Mouse (Mus musculus) hindbrain, embryonic 10.5 days (tissue): ENCODE data around the gene Myh9. TPM values are rescaled to one million over a fixed set of nuclear protein-coding genes. Genes with fewer than 3 reads are reported as not detected.
"Not testable (repeated sequence)": the region's sequence is repeated elsewhere in the genome, so short reads cannot be mapped to it uniquely, and the experiment has no call there.

ENCODE experiments used
- DNase-seq: peaks from one replicate; pipeline ENCODE4 v3.0.0-alpha.2; 2017; ENCODE audit warnings: low spot score
- H3K27ac ChIP-seq: fragments of 300-500 bp; sonication (generic); 2 replicates; pipeline ENCODE4 v1.5.1; 2016; ENCODE audit warnings: mild to moderate bottlenecking, moderate library complexity
- H3K27me3 ChIP-seq: fragments of 300-500 bp; sonication (generic); 2 replicates; pipeline ENCODE4 v1.6.1; 2016; ENCODE audit warnings: mild to moderate bottlenecking; ENCODE audit not compliant: poor library complexity, insufficient read depth, severe bottlenecking
- H3K36me3 ChIP-seq: fragments of 300-500 bp; sonication (generic); 2 replicates; pipeline ENCODE4 v1.6.1; 2016; ENCODE audit warnings: mild to moderate bottlenecking, moderate library complexity
- H3K4me1 ChIP-seq: fragments of 300-500 bp; sonication (generic); replicated peaks from 2 replicates; pipeline ENCODE4 v1.6.1; 2016; ENCODE audit warnings: mild to moderate bottlenecking
- H3K4me3 ChIP-seq: fragments of 300-500 bp; sonication (generic); 2 replicates; pipeline ENCODE4 v1.5.1; 2016; ENCODE audit warnings: mild to moderate bottlenecking, moderate library complexity
- H3K9me3 ChIP-seq: fragments of 300-500 bp; sonication (generic); 2 replicates; pipeline ENCODE4 v1.6.1; 2016; ENCODE audit warnings: mild to moderate bottlenecking, moderate library complexity
- WGBS: fragments of 180-500 bp; shearing (Covaris S2); methylation state at CpG from one replicate; pipeline ENCODE4 v1.1.7; 2016; 5-methylcytosine and 5-hydroxymethylcytosine counted together
- polyA plus RNA-seq: library from polyadenylated mRNA; unstranded; fragments of >200 nt; fragmentation: Nextera tagmentation; extraction: Ambion mirVana; gene quantifications from 2 replicates; pipeline ENCODE4 v1.2.1, GENCODE M21; 2016

Gene Myh9
- polyA plus RNA-seq, 1 experiment from 2014 or later = 32.7 TPM

GRCm38 (mm10) chr15:77880738-77881137 is 38.8 kb upstream of the Myh9 start:
- Histone ChIP-seq H3K27me3 (no peaks in the 10 kb centered on the region), H3K27ac (no peak overlapping the region), H3K36me3 (no peaks in the 10 kb centered on the region), H3K4me3 (no peak overlapping the region), H3K4me1 (peaks cover 23% of the 10 kb centered on the region), H3K9me3 (no peaks in the 10 kb centered on the region)
- DNase-seq = no peak
- WGBS = 85% methylated on average over 5 of the region's 5 CpGs

- no peak overlapping the region for H3K27ac ChIP-seq
- peaks cover 23% of the 10 kb centered on the region for H3K4me1 ChIP-seq
- H3K4me3 ChIP-seq = no peak overlapping the region
- no peaks in the 10 kb centered on the region for H3K36me3 ChIP-seq
- 93% methylated on average over 3 of the region's 3 CpGs for WGBS
- DNase-seq = no peak
- no peaks in the 10 kb centered on the region for H3K9me3 ChIP-seq
- no peaks in the 10 kb centered on the region for H3K27me3 ChIP-seq
Observed at GRCm38 (mm10) chr15:77879756-77880155, 37.8 kb upstream of the Myh9 start.

- Histone ChIP-seq H3K27me3 (no peaks in the 10 kb centered on the region), H3K9me3 (no peaks in the 10 kb centered on the region), H3K4me3 (no peak overlapping the region), H3K4me1 (peaks cover 14% of the 10 kb centered on the region), H3K36me3 (no peaks in the 10 kb centered on the region), H3K27ac (no peak overlapping the region)
- 74% methylated on average over 2 of the region's 2 CpGs for WGBS
- no peak for DNase-seq
Observed at GRCm38 (mm10) chr15:77877209-77877608, 35.2 kb upstream of the Myh9 start.

GRCm38 (mm10) chr15:77876716-77877115 is 34.7 kb upstream of the Myh9 start:
- Histone ChIP-seq H3K9me3 (no peaks in the 10 kb centered on the region), H3K4me1 (peaks cover 10% of the 10 kb centered on the region), H3K27ac (no peak overlapping the region), H3K27me3 (no peaks in the 10 kb centered on the region), H3K4me3 (no peak overlapping the region), H3K36me3 (no peaks in the 10 kb centered on the region)
- 86% methylated on average over 3 of the region's 3 CpGs for WGBS
- DNase-seq = no peak

DNA sequence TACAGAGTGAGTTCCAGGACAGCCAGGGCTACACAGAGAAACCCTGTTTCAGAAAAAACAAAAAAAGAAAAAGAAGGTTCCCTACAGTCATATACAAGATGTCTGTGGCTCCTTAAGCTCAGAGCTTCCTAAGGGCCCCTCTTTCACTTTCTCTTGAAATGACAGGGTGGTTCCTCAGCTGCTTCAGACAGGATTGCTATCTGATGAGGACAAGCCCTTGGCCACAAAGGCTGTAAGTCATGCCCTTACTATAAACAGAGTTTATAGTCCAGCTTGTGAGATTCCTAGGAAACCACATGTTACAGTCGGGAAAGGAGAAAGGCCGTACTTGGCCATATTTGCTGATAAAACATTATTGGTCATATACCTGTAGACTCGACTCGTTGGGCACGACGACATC is 34.0 kb upstream of the Myh9 start:
- WGBS = 95% methylated on average over 6 of the region's 6 CpGs

GRCm38 (mm10) chr15:77874807-77875206 is 32.8 kb upstream of the Myh9 start:
- H3K4me1 ChIP-seq = peaks cover 10% of the 10 kb centered on the region
- no peaks in the 10 kb centered on the region for H3K9me3 ChIP-seq
- no peaks in the 10 kb centered on the region for H3K27me3 ChIP-seq
- 91% methylated on average over 9 of the region's 9 CpGs for WGBS
- no peak overlapping the region for H3K4me3 ChIP-seq
- no peaks in the 10 kb centered on the region for H3K36me3 ChIP-seq
- DNase-seq = no peak
- H3K27ac ChIP-seq = 0 out of 2 replicates have a peak overlapping the region, but pooled peaks have one; percentile 2

More for the DNA sequence above, 34.0 kb upstream of the Myh9 start:
- Histone ChIP-seq H3K27ac (no peak overlapping the region), H3K27me3 (no peaks in the 10 kb centered on the region), H3K9me3 (no peaks in the 10 kb centered on the region), H3K36me3 (no peaks in the 10 kb centered on the region), H3K4me1 (peaks cover 10% of the 10 kb centered on the region), H3K4me3 (no peak overlapping the region)
- no peak for DNase-seq

GRCm38 (mm10) chr15:77874310-77874709 is 32.3 kb upstream of the Myh9 start:
- H3K27me3 ChIP-seq = no peaks in the 10 kb centered on the region

GRCm38 (mm10) chr15:77873564-77873963 is 31.6 kb upstream of the Myh9 start:
- Histone ChIP-seq H3K36me3 (no peaks in the 10 kb centered on the region), H3K27me3 (no peaks in the 10 kb centered on the region), H3K27ac (no peak overlapping the region), H3K9me3 (no peaks in the 10 kb centered on the region), H3K4me3 (no peak overlapping the region), H3K4me1 (peaks cover 10% of the 10 kb centered on the region)
- no peak for DNase-seq
- 83% methylated on average over 2 of the region's 2 CpGs for WGBS

More at GRCm38 (mm10) chr15:77874310-77874709, 32.3 kb upstream of the Myh9 start:
- 70% methylated on average over 4 of the region's 4 CpGs for WGBS
- H3K36me3 ChIP-seq = no peaks in the 10 kb centered on the region
- no peaks in the 10 kb centered on the region for H3K9me3 ChIP-seq
- no peak overlapping the region for H3K4me3 ChIP-seq
- H3K27ac ChIP-seq = peak overlapping the region; percentile 2; the same call in 1 of the 2 replicates
- no peak for DNase-seq
- peaks cover 10% of the 10 kb centered on the region for H3K4me1 ChIP-seq

GRCm38 (mm10) chr15:77872996-77873395 is 31.0 kb upstream of the Myh9 start:
- WGBS = 89% methylated on average over 3 of the region's 3 CpGs
- Histone ChIP-seq H3K4me3 (no peak overlapping the region), H3K36me3 (no peaks in the 10 kb centered on the region), H3K4me1 (peaks cover 10% of the 10 kb centered on the region), H3K27ac (no peak overlapping the region), H3K27me3 (no peaks in the 10 kb centered on the region), H3K9me3 (no peaks in the 10 kb centered on the region)
- DNase-seq = no peak

DNA sequence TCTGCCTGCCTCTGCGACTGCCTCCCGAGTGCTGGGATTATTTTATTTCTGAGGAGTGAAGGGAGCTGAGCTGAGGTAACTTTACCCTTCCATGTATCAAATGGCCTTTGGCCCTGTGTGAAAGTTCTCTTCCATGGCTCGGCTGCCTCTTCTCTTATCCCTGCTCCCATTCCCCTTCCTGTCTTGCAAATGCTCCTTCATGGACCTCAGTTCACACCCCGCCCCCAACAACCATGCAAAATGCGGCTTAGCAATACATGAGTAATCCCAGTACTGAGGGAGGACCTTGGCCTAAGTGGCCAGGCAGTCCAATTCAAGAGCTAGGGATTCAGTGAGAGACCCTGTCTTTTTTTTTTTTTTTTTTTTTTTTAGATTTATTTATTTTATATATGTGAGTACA is 26.4 kb upstream of the Myh9 start:
- Histone ChIP-seq H3K36me3 (no peaks in the 10 kb centered on the region), H3K4me3 (no peak overlapping the region), H3K9me3 (no peaks in the 10 kb centered on the region), H3K27ac (no peak overlapping the region), H3K4me1 (peaks cover 9% of the 10 kb centered on the region), H3K27me3 (no peaks in the 10 kb centered on the region)
- 87% methylated on average over 5 of the region's 5 CpGs for WGBS
- DNase-seq = no peak

DNA sequence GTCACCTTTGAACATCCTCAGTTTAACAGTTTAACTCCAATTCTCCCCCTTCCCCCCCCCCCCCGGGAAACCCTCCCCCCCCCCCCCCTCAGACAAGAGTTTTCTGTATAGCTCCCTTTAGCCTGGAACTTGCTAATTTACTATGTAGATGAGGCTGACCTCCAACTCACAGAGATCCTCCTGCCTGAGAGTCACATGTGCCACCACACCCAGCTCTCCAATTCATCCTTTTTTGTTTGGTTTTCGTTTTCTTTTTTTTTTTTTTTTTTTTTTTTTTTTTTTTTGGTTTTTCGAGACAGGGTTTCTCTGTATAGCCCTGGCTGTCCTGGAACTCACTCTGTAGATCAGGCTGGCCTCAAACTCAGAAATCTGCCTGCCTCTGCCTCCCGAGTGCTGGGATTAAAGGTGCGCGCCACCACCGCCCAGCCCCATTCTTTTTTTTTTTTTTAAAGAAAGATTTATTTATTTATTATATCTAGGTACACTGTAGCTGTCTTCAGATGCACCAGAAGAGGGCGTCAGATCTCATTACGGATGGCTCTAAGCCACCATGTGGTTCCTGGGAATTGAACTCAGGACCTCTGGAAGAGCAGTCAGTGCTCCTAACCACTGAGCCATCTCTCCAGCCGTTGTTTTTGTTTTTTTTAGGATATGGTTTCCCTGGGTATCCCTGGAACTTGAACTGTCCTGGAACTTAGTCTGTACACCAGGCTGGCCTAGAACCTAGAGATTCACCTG is 25.4 kb upstream of the Myh9 start:
- H3K27ac ChIP-seq, H3K9me3 ChIP-seq, H3K4me1 ChIP-seq, H3K36me3 ChIP-seq, H3K4me3 ChIP-seq, H3K27me3 ChIP-seq, DNase-seq: not testable (repeated sequence)
- 89% methylated on average over 9 of the region's 10 CpGs for WGBS

- H3K36me3 ChIP-seq = no peaks in the 10 kb centered on the region
- peak overlapping the region; percentile 80 for H3K27ac ChIP-seq
- no peaks in the 10 kb centered on the region for H3K9me3 ChIP-seq
- WGBS = 40% methylated on average over 11 of the region's 11 CpGs
- peak; percentile 36 for DNase-seq
- H3K27me3 ChIP-seq = no peaks in the 10 kb centered on the region
- H3K4me3 ChIP-seq = no peak overlapping the region
- H3K4me1 ChIP-seq = peaks cover 9% of the 10 kb centered on the region
Observed at GRCm38 (mm10) chr15:77866583-77867220, 24.7 kb upstream of the Myh9 start.

DNA sequence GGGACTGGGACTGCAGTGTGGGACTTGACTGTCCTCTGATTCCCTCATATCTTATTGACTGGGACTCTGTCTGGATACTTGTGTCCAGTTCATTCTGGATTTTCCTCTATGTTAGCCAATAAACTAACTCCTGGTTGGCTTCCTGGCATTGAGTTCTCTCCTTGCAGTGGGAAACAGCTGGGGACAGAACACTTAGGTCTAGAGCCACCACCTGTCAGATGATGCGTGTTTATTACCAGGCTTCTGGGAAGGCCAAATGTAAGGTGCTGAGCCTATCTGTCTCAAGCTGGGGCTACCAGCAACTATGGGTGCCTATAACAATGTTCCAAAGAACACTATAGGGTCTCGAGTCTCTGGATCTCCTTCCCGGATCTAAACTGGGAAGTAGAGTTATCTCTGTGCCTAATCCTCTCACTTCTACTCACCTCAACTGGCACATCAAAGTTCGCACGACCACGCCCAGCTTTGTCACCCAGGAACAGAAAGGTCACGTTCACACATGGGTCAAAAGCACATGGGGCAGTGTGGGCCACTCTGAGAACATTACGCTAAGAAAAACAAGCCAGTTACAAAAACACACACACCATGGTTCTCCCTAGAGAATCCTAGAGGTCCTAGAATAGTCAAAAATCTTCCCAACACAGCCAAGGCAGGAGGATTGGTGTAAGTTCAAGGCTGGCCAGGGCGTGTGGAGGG is 22.2 kb upstream of the Myh9 start:
- H3K36me3 ChIP-seq = no peaks in the 10 kb centered on the region
- 87% methylated on average over 9 of the region's 9 CpGs for WGBS
- no peak overlapping the region for H3K27ac ChIP-seq
- no peaks in the 10 kb centered on the region for H3K9me3 ChIP-seq
- no peak overlapping the region for H3K4me3 ChIP-seq
- no peaks in the 10 kb centered on the region for H3K27me3 ChIP-seq
- peaks cover 9% of the 10 kb centered on the region for H3K4me1 ChIP-seq
- DNase-seq = no peak
